Mouse (Mus musculus) megakaryocyte-erythroid progenitor cell, adult 5-6 weeks (primary cell): ENCODE results near the gene Rpl9. TPM values are rescaled to one million over a fixed set of nuclear protein-coding genes. Genes with fewer than 3 reads are reported as not detected.

Source experiments
- ATAC-seq: replicated peaks from 2 replicates; pipeline ENCODE4 v1.8.0; 2016; ENCODE audit warnings: mild to moderate bottlenecking, inconsistent platforms; ENCODE audit not compliant: severe bottlenecking, poor library complexity, low FRiP score, low TSS enrichment
- total RNA-seq, 2 experiments: library from RNA; stranded (forward) in 1 of 2; stranded (reverse) in 1 of 2; fragments of 200-1000, 215-1000 nt in 1 of 2; fragments of >200 nt in 1 of 2; fragmentation: Nextera tagmentation in 1 of 2; gene quantifications; 2 replicates each; pipeline ENCODE4 v1.2.3; 2014 to 2017

The Rpl9 gene
- total RNA-seq, 2 experiments from 2014 or later = 2,324 to 3,587 TPM

- ATAC-seq = no peak
Measured at GRCm38 (mm10) chr5:65387008-65387867, 4.0 kb downstream of the Rpl9 start.

- ATAC-seq = no peak
Measured at GRCm38 (mm10) chr5:65385704-65386103, 5.5 kb downstream of the Rpl9 start.

GRCm38 (mm10) chr5:65374746-65375145, 16.5 kb downstream of the Rpl9 start:
- no peak for ATAC-seq

- no peak for ATAC-seq
Measured at GRCm38 (mm10) chr5:65371551-65371950, 19.7 kb downstream of the Rpl9 start.

GRCm38 (mm10) chr5:65367837-65368236, 23.4 kb downstream of the Rpl9 start:
- ATAC-seq = no peak

- no peak for ATAC-seq
Measured at GRCm38 (mm10) chr5:65357771-65358170, 33.5 kb downstream of the Rpl9 start.

- ATAC-seq = no peak
Measured at GRCm38 (mm10) chr5:65356851-65357250, 34.4 kb downstream of the Rpl9 start.

GRCm38 (mm10) chr5:65354985-65355384, 36.3 kb downstream of the Rpl9 start:
- ATAC-seq = no peak

- ATAC-seq = no peak
Measured at GRCm38 (mm10) chr5:65354097-65354496, 37.1 kb downstream of the Rpl9 start.

- no peak for ATAC-seq
Measured at GRCm38 (mm10) chr5:65350508-65350907, 40.7 kb downstream of the Rpl9 start.

GRCm38 (mm10) chr5:65348168-65348567, 43.1 kb downstream of the Rpl9 start, which contains the start of gene Klb:
Gene Klb (plus strand): TSS chr5:65348314.
- no peak for ATAC-seq

GRCm38 (mm10) chr5:65340167-65340566, 51.1 kb downstream of the Rpl9 start:
- ATAC-seq = no peak

- ATAC-seq = no peak
Measured at GRCm38 (mm10) chr5:65338394-65338793, 52.9 kb downstream of the Rpl9 start.

Other genes starting within 250 kb of the Rpl9 start
- gene Wdr19, start 191.7 kb downstream of the Rpl9 start, total RNA-seq (2014; fragmentation: Nextera tagmentation) = 1.5 and 9.1 TPM in 2 replicates
- 2.1 and 5.8 TPM in 2 replicates for gene Wdr19, start 191.7 kb downstream of the Rpl9 start, total RNA-seq (2017)
- gene Rfc1, start 55.8 kb downstream of the Rpl9 start, total RNA-seq (2014; fragmentation: Nextera tagmentation) = 67.0 and 94.1 TPM in 2 replicates
- gene Rfc1, start 55.8 kb downstream of the Rpl9 start, total RNA-seq (2017) = 105 and 140 TPM in 2 replicates
- gene Klb, start 43.1 kb downstream of the Rpl9 start, total RNA-seq (2014; fragmentation: Nextera tagmentation) = not detected in 2 replicates
- gene Klb, start 43.1 kb downstream of the Rpl9 start, total RNA-seq (2017) = not detected in 2 replicates
- 50.8 and 71.9 TPM in 2 replicates for gene Lias, start 53 bp upstream of the Rpl9 start, total RNA-seq (2014; fragmentation: Nextera tagmentation)
- gene Lias, start 53 bp upstream of the Rpl9 start, total RNA-seq (2017) = 56.3 and 62.0 TPM in 2 replicates
- gene Ugdh, start 44.5 kb upstream of the Rpl9 start, total RNA-seq (2014; fragmentation: Nextera tagmentation) = 12.1 and 14.1 TPM in 2 replicates
- gene Ugdh, start 44.5 kb upstream of the Rpl9 start, total RNA-seq (2017) = 19.4 and 51.7 TPM in 2 replicates
- not detected in 2 replicates for gene Gm43552, start 101.4 kb upstream of the Rpl9 start, total RNA-seq (2014; fragmentation: Nextera tagmentation)
- not detected in 2 replicates for gene Gm43552, start 101.4 kb upstream of the Rpl9 start, total RNA-seq (2017)
- 23.2 and 24.9 TPM in 2 replicates for gene Smim14, start 145.7 kb upstream of the Rpl9 start, total RNA-seq (2014; fragmentation: Nextera tagmentation)
- 26.1 and 26.9 TPM in 2 replicates for gene Smim14, start 145.7 kb upstream of the Rpl9 start, total RNA-seq (2017)
- 109 and 117 TPM in 2 replicates for gene Ube2k, start 145.8 kb upstream of the Rpl9 start, total RNA-seq (2014; fragmentation: Nextera tagmentation)
- gene Ube2k, start 145.8 kb upstream of the Rpl9 start, total RNA-seq (2017) = 53.3 and 60.8 TPM in 2 replicates